Mouse (Mus musculus): Measurements from ENCODE around the gene Syt17.

Syt17 gene

DNA sequence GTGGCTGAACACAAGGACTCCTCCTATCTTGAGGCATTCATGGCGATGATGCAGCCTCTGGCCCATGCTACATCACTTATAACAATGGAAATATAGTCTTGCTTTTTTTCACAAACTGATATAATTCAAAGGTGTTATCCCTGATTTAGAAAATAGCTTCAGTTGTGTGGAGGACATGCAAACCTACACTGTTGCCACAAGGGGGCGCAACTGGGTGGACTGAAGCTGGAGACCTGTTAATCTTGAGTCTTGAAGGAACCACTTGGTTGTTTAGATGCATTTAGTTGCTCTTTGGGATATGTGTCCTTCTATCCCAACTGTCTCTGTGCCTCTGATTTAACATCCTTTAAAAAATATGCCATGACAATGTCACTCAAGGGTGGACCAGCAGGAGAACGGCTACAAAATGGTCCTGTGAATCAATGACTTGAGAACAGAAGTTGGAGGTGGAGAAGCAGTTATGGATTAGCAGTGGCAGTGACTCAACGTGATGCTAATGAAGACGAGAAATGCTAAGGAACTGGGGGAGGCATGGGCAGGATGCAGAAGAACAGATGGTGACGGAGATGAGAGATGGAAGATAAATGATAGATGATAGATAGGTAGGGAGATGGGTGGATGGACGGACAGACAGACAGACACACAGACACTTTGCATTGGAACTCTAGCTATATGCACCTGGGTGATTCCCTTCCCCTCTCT lies 10.8 kb downstream of the Syt17 start:
- Histone ChIP-seq H3K36me3 (ENCODE audit: control insufficient read depth, insufficient read depth, low read length, poor library complexity, severe bottlenecking) (no peaks in the 10 kb centered on the region), H3K27me3 (ENCODE audit: control insufficient read depth, insufficient read depth, low read length, poor library complexity, severe bottlenecking) (no peaks in the 10 kb centered on the region)
- peak; percentile 43 for DNase-seq (ENCODE audit: low read depth, low spot score)

DNA sequence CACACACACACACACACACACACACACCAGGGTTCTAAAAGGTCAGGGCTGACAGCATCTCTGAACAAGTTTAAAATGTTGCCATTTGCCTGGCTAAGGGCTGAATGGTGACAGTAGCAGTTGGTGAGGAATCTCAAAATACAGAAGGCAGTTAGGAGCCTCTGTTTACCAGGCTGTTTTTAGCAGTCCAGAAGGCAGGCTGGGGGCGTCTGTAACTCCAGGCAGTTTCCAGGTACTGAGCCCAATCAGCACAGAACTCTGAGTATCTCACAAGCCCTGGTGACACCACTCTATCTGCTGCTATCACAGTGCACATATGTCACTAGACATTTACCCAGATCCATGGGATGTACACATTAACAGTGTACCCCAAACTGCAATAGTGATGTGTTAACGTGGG lies 19.1 kb downstream of the Syt17 start:
- Histone ChIP-seq H3K36me3 (ENCODE audit: control insufficient read depth, insufficient read depth, low read length, poor library complexity, severe bottlenecking) (no peaks in the 10 kb centered on the region), H3K27me3 (ENCODE audit: control insufficient read depth, insufficient read depth, low read length, poor library complexity, severe bottlenecking) (no peaks in the 10 kb centered on the region)
- no peak for DNase-seq (ENCODE audit: low read depth, low spot score)

DNA sequence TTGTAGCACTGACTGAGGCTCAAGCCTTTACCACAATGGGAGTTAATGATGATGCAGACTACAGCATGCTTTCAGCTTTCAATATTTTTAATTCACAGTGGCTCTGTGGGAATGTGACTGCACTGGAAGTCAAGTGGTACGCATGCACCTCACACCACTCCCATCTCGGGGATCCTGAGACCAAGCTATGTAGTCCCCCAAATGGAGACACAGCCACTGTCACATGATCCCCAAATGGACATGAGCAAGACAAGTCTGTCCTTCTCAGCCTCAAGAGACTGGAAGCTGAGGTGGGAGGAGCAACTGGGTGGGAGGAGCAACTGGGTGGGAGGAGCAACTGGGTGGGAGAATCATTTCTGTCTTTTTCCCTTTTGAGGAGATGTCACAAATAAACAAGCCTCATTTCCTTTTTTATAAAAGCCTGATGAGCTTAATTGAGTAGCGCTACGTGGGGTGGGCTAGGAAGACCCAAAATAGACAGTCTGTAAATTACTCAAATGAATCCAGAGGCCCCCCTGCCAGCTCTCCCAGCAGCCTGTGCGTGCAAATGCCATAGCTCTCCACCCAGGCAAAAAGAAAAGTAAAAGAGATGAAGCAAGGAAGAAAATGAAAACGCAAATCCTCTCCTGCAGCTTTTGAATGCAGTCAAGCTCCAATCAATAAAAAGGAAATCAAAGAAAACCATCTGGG lies 28.4 kb downstream of the Syt17 start:
- Histone ChIP-seq H3K27me3 (ENCODE audit: control insufficient read depth, insufficient read depth, low read length, poor library complexity, severe bottlenecking) (no peaks in the 10 kb centered on the region), H3K36me3 (ENCODE audit: control insufficient read depth, insufficient read depth, low read length, poor library complexity, severe bottlenecking) (no peaks in the 10 kb centered on the region)
- no peak for DNase-seq (ENCODE audit: low read depth, low spot score)

DNA sequence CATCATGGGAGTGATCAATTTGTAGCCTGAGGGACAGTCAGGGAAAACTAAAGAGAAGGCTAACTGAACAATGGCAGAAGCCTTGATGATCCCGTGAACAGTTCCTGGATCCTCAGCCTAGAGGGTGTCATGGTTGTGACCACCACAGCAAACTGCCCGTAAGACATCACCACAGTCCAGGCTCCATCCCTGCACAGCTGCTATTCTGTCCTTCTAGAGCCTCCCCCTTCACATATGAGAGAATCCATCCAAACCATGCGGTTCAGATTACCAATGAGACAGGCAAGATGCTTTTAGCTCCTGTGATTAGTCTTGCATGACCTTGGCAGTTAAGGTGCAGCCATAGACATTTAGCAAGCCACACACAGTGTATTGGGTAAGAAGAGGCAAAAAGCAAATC lies 33.8 kb downstream of the Syt17 start:
- no peaks in the 10 kb centered on the region for H3K36me3 ChIP-seq (ENCODE audit: control insufficient read depth, insufficient read depth, low read length, poor library complexity, severe bottlenecking)
- H3K27me3 ChIP-seq (ENCODE audit: control insufficient read depth, insufficient read depth, low read length, poor library complexity, severe bottlenecking), result no peaks in the 10 kb centered on the region
- DNase-seq (ENCODE audit: low read depth, low spot score), result no peak

DNA sequence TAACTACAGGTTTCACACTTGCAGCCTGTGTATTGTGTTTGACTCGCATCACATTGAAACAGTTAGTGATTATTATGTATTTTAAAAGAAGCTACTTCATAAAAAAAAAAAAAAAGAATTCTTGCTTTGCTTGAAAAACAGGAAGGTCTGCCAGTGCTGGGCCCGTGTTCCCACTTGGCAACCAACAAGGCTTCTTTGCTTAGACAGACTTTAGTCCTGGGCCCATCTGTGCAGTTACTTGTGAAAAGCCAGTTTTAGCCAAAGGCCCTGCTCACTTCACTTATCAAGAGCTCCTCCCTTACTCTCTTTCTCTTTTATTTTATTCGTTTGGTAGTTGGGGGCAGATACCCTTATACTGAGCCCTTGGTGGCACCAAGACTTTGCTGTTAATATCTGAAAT lies 36.1 kb downstream of the Syt17 start:
- no peaks in the 10 kb centered on the region for H3K36me3 ChIP-seq (ENCODE audit: control insufficient read depth, insufficient read depth, low read length, poor library complexity, severe bottlenecking)
- no peak for DNase-seq (ENCODE audit: low read depth, low spot score)

DNA sequence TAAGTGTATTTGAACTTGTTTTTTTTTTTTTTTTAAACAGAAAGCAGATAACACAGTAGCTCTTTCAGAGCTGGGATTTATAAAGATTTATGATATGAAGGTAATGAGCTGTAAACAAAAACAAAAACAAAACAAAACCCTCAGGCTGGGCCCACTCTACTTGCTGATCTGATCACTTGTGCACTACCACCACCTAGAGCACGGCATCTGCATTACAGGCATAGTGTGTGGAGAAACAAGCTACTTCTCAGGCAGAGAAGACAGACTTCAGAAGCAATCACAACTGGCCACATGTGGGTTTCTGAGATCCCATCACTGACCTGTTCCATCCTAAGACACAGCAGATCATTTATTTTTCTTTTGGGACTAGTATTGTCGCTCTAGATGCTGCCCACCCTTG lies 38.6 kb downstream of the Syt17 start:
- peak; percentile 58 for DNase-seq (ENCODE audit: low read depth, low spot score)
- Histone ChIP-seq H3K27me3 (ENCODE audit: control insufficient read depth, insufficient read depth, low read length, poor library complexity, severe bottlenecking) (no peaks in the 10 kb centered on the region), H3K36me3 (ENCODE audit: control insufficient read depth, insufficient read depth, low read length, poor library complexity, severe bottlenecking) (no peaks in the 10 kb centered on the region)

More for the DNA sequence above, 36.1 kb downstream of the Syt17 start:
- H3K27me3 ChIP-seq (ENCODE audit: control insufficient read depth, insufficient read depth, low read length, poor library complexity, severe bottlenecking), result no peaks in the 10 kb centered on the region

DNA sequence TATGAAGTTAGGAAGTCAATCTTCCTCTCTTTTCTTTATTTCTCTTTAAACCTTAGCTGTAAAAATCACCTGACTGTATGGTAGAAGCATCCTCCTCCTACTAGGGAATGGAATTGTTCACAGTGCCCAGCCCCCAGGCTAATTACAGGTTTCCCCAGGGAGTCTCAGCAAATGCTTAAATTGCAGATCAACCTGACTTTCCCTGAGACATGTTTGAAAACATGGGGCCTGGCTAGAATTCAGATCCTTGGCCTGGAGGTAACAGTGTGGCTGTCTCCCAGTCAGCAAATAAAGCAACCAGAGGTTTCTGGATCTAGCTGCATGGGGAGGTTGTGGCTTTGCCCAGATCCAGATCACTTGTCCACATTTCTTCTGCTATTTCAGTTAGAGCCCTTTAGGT lies 42.8 kb downstream of the Syt17 start:
- H3K27me3 ChIP-seq (ENCODE audit: control insufficient read depth, insufficient read depth, low read length, poor library complexity, severe bottlenecking), result no peaks in the 10 kb centered on the region; the same call in 1 of the 2 replicates
- DNase-seq (ENCODE audit: low read depth, low spot score), result no peak

DNA sequence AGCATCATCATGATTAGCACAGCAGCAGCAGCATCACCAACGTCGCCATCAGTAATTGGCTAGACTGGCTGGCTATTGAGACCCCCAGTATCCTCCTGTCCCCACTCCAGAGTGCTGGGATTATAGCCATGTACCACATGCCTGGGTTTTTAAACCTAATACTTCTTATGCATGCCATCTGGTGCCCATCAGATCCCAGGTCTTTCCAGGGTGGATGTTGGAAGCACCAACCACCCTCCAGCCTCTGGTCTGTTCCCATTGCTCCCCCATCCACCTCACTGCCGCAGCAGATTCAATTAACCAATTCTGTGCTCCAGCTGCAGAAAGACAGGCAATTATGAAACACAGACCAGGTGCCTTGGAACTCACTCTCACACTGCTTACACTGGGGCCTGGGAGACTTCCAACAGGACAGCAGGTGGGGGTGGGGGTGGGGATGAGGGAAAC lies 45.4 kb downstream of the Syt17 start:
- no peaks in the 10 kb centered on the region for H3K36me3 ChIP-seq (ENCODE audit: control insufficient read depth, insufficient read depth, low read length, poor library complexity, severe bottlenecking)
- DNase-seq (ENCODE audit: low read depth, low spot score), result no peak
- no peaks in the 10 kb centered on the region; the same call in 1 of the 2 replicates for H3K27me3 ChIP-seq (ENCODE audit: control insufficient read depth, insufficient read depth, low read length, poor library complexity, severe bottlenecking)

More for the DNA sequence above, 42.8 kb downstream of the Syt17 start:
- H3K36me3 ChIP-seq (ENCODE audit: control insufficient read depth, insufficient read depth, low read length, poor library complexity, severe bottlenecking), result no peaks in the 10 kb centered on the region

DNA sequence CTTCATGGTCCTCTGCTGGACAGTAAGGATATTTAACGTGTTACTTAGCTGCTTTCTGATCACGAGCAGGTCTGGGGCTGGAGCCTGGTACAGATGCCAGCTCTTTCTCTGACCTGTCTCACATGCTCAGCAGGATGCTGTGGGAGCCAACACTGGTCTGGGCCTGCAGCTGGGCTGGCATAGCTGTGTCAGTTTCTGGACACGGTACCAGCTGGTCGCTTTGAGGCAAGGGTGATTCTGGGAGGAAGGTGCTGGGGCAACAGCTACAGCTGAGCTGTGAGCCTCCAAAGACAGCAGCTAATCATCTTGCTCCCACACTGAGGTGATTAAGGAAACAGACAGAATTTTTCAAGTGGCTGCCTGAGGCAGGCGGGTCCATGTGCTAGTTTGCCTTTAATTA lies 46.1 kb downstream of the Syt17 start:
- no peaks in the 10 kb centered on the region; the same call in 1 of the 2 replicates for H3K27me3 ChIP-seq (ENCODE audit: control insufficient read depth, insufficient read depth, low read length, poor library complexity, severe bottlenecking)
- DNase-seq (ENCODE audit: low read depth, low spot score), result no peak
- H3K36me3 ChIP-seq (ENCODE audit: control insufficient read depth, insufficient read depth, low read length, poor library complexity, severe bottlenecking), result no peaks in the 10 kb centered on the region

DNA sequence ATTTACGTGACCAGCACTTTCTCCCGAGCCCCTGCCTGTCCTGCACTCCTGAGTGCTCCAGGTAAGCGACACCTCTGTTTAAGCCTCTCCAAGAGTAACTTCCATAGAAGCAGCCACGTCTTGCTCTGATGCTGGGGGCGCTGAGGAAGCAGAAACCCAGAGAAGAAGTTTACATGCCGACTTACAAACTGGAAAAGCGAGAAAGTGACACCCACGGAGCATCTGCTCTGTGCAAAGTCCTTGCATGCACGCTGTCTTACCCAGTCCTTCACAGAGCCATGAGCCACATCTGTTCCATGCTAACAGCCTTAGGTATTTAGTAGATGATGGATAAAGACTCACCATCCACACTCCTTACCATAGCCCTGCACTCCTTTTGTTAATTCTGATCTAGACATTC lies 48.3 kb downstream of the Syt17 start:
- Histone ChIP-seq H3K27me3 (ENCODE audit: control insufficient read depth, insufficient read depth, low read length, poor library complexity, severe bottlenecking) (no peaks in the 10 kb centered on the region; the same call in 1 of the 2 replicates), H3K36me3 (ENCODE audit: control insufficient read depth, insufficient read depth, low read length, poor library complexity, severe bottlenecking) (no peaks in the 10 kb centered on the region)
- no peak for DNase-seq (ENCODE audit: low read depth, low spot score)

DNA sequence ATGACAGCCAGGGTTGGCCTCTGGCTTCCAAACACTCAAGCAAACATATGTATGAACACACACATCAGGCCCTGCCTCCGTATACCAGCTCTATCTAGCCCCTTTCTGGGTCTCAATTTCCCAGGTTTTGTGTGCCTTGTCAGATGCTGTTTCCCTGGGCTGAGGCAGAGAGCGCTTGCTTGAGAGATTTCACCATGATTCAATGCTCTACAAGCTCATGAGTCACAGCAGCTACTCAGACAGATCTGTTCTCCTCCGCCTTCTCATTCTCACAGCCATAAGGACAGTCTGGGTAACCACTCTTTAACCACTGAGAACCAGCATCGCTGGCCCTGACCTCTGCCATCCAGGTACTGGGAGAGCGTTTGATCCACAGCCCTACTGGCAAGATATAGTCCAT lies 57.3 kb downstream of the Syt17 start:
- DNase-seq (ENCODE audit: low read depth, low spot score), result no peak
- Histone ChIP-seq H3K27me3 (ENCODE audit: control insufficient read depth, insufficient read depth, low read length, poor library complexity, severe bottlenecking) (no peaks in the 10 kb centered on the region), H3K36me3 (ENCODE audit: control insufficient read depth, insufficient read depth, low read length, poor library complexity, severe bottlenecking) (no peaks in the 10 kb centered on the region)

DNA sequence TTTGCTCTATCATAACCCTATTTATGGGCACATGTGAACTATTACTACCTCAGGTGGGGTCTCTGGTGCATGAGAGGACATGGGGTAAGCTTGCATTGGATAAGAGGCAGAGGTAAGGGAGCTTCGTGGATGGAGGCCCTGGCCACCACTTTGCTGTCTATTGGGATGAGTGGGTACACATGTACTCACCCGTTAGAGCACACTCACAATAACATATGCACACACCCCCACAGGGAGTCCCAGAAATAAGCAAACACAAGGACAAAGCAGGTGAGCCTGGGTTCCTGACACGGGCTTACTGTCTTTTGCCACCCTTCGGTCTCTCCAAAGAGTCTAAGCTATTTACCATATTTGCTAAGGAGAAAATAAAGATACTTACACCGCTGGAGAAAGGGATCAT lies 67.0 kb downstream of the Syt17 start:
- H3K27me3 ChIP-seq (ENCODE audit: control insufficient read depth, insufficient read depth, low read length, poor library complexity, severe bottlenecking), result no peaks in the 10 kb centered on the region
- no peaks in the 10 kb centered on the region for H3K36me3 ChIP-seq (ENCODE audit: control insufficient read depth, insufficient read depth, low read length, poor library complexity, severe bottlenecking)
- no peak for DNase-seq (ENCODE audit: low read depth, low spot score)

DNA sequence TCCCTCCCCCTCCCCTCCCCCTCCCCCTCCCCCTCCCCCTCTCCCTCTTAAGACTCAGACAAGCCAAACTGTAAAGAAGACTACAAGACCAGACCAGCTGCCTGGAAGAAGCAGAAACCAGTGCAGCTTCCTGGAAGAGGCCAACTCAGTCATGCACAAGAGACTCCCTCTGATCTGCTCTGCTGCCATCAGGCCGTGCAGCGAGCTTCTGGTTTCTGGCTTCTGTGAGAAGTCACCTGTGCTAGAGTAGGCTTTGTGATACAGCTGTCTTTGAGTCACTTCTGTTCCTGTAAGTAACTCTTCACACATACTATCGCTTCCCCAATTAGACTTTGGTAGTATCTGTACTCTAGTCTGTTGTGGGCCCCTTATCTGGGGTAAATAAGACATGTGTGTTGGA lies 68.0 kb downstream of the Syt17 start:
- H3K27me3 ChIP-seq (ENCODE audit: control insufficient read depth, insufficient read depth, low read length, poor library complexity, severe bottlenecking), result no peaks in the 10 kb centered on the region
- H3K36me3 ChIP-seq (ENCODE audit: control insufficient read depth, insufficient read depth, low read length, poor library complexity, severe bottlenecking), result no peaks in the 10 kb centered on the region
- DNase-seq (ENCODE audit: low read depth, low spot score), result peak; percentile 2

DNA sequence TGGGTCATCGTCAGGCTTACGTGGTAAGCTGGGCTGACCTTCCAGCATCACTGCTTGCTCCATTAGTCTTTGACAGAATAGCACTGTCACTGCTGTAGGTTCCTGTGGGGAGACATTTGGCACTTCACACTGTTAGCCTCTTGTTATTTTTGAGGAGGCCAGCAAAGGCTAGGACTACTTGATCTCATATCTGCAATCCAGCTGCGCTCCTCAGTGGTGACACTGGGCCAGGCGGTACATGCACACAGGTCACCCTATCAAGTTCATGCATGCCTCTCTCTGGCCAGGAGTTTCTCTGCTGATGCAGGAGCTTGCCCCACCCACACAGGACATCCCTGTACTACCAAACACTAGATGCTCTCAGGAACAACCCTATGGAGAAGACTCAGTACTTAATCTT lies 71.4 kb downstream of the Syt17 start:
- Histone ChIP-seq H3K27me3 (ENCODE audit: control insufficient read depth, insufficient read depth, low read length, poor library complexity, severe bottlenecking) (no peaks in the 10 kb centered on the region), H3K36me3 (ENCODE audit: control insufficient read depth, insufficient read depth, low read length, poor library complexity, severe bottlenecking) (no peaks in the 10 kb centered on the region)
- no peak for DNase-seq (ENCODE audit: low read depth, low spot score)

DNA sequence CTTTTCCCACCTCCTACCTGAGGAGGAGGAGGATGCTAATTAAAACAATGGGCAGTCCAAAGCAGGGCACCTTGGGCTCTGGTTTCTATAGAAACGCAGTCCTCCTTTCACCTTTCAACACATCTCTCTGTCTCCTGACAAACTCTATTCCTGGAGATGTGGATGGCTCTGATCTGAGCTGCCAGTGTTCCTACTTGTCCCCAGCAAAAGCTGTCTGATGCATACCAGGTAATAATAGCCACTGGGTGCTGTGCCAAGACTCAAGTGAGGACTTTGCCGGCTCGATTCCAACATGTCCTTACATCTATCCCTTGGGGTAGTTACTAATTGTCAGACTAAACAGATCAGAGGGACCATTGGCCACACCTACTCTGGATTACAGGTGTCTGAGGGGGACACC lies 72.7 kb downstream of the Syt17 start:
- no peaks in the 10 kb centered on the region for H3K27me3 ChIP-seq (ENCODE audit: control insufficient read depth, insufficient read depth, low read length, poor library complexity, severe bottlenecking)
- no peak for DNase-seq (ENCODE audit: low read depth, low spot score)
- no peaks in the 10 kb centered on the region for H3K36me3 ChIP-seq (ENCODE audit: control insufficient read depth, insufficient read depth, low read length, poor library complexity, severe bottlenecking)
